Mouse (Mus musculus) c-Kit-positive CD71-positive TER-119-positive erythroid progenitor cells, embryonic 14.5 days (primary cell): ENCODE data around the gene Nipa1.

ENCODE experiments used
- DNase-seq: peaks from one replicate; pipeline ENCODE4 v3.0.0-alpha.2; 2013; ENCODE audit warnings: low spot score

The Nipa1 gene

GRCm38 (mm10) chr7:56019930-56020253, at the start of gene Nipa1:
Gene Nipa1, minus strand, starts transcription at chr7:56019954.
- no peak for DNase-seq

GRCm38 (mm10) chr7:56066634-56067033, 46.9 kb upstream of the Nipa1 start:
- DNase-seq, result no peak

- no peak for DNase-seq
These were observed 46.4 kb upstream of the Nipa1 start for GRCm38 (mm10) chr7:56066136-56066535.

- no peak for DNase-seq
These were observed 45.1 kb upstream of the Nipa1 start for GRCm38 (mm10) chr7:56064876-56065275.

- DNase-seq, result no peak
These were observed 35.6 kb upstream of the Nipa1 start for GRCm38 (mm10) chr7:56055338-56055737.

GRCm38 (mm10) chr7:56052996-56053395, 33.2 kb upstream of the Nipa1 start:
- DNase-seq, result no peak

- no peak for DNase-seq
These were observed 30.7 kb upstream of the Nipa1 start for GRCm38 (mm10) chr7:56050487-56050911.

- DNase-seq, result peak; percentile 99
These were observed 30.1 kb upstream of the Nipa1 start, which contains the start of gene Herc2 for GRCm38 (mm10) chr7:56049831-56050321. Gene Herc2, plus strand, starts transcription at chr7:56050196.

GRCm38 (mm10) chr7:56047178-56047577, 27.4 kb upstream of the Nipa1 start:
- no peak for DNase-seq

GRCm38 (mm10) chr7:56044267-56044629, 24.5 kb upstream of the Nipa1 start:
- DNase-seq, result peak; percentile 48

- peak; percentile 67 for DNase-seq
These were observed 24.0 kb upstream of the Nipa1 start for GRCm38 (mm10) chr7:56043577-56044266.

- peak; percentile 94 for DNase-seq
These were observed 22.6 kb upstream of the Nipa1 start for GRCm38 (mm10) chr7:56042353-56042752.

- DNase-seq, result no peak
These were observed 3.8 kb upstream of the Nipa1 start for GRCm38 (mm10) chr7:56023586-56023985.

- DNase-seq, result no peak
These were observed 503 bp downstream of the Nipa1 start for GRCm38 (mm10) chr7:56018972-56019929.

GRCm38 (mm10) chr7:56018446-56018971, 1.2 kb downstream of the Nipa1 start:
- DNase-seq, result no peak

GRCm38 (mm10) chr7:56017761-56018160, 2.0 kb downstream of the Nipa1 start:
- no peak for DNase-seq

- no peak for DNase-seq
These were observed 3.9 kb downstream of the Nipa1 start for GRCm38 (mm10) chr7:56015837-56016236.

GRCm38 (mm10) chr7:56015172-56015571, 4.6 kb downstream of the Nipa1 start:
- DNase-seq, result peak; percentile 92

- peak; percentile 23 for DNase-seq
These were observed 5.6 kb downstream of the Nipa1 start for GRCm38 (mm10) chr7:56014002-56014702.

GRCm38 (mm10) chr7:56013261-56014001, 6.3 kb downstream of the Nipa1 start:
- peak; percentile 48 for DNase-seq

- no peak for DNase-seq
These were observed 8.8 kb downstream of the Nipa1 start for GRCm38 (mm10) chr7:56011018-56011333.
